Mouse (Mus musculus) 3T3-L1 (cell line): ENCODE results near the gene Ctnnbip1.

Source experiments
- DNase-seq: peaks from one replicate; pipeline ENCODE4 v3.0.0-alpha.2; 2015; ENCODE audit warnings: low read depth, low spot score

The Ctnnbip1 gene

GRCm38 (mm10) chr4:149521258-149521657, 3.2 kb downstream of the Ctnnbip1 start:
- DNase-seq = no peak

GRCm38 (mm10) chr4:149523961-149524360, 5.9 kb downstream of the Ctnnbip1 start:
- no peak for DNase-seq

GRCm38 (mm10) chr4:149525170-149525569, 7.1 kb downstream of the Ctnnbip1 start:
- DNase-seq = no peak

GRCm38 (mm10) chr4:149525811-149526210, 7.8 kb downstream of the Ctnnbip1 start:
- no peak for DNase-seq

GRCm38 (mm10) chr4:149526330-149526729, 8.3 kb downstream of the Ctnnbip1 start:
- DNase-seq = peak; percentile 28

- peak; percentile 90 for DNase-seq
Measured at GRCm38 (mm10) chr4:149527621-149528354, 9.8 kb downstream of the Ctnnbip1 start.

- no peak for DNase-seq
Measured at GRCm38 (mm10) chr4:149529691-149530090, 11.7 kb downstream of the Ctnnbip1 start.

GRCm38 (mm10) chr4:149539441-149539840, 21.4 kb downstream of the Ctnnbip1 start:
- peak; percentile 63 for DNase-seq

- DNase-seq = peak; percentile 52
Measured at GRCm38 (mm10) chr4:149541935-149542334, 23.9 kb downstream of the Ctnnbip1 start.

- DNase-seq = no peak
Measured at GRCm38 (mm10) chr4:149542431-149542830, 24.4 kb downstream of the Ctnnbip1 start.

GRCm38 (mm10) chr4:149542927-149543553, 25.0 kb downstream of the Ctnnbip1 start:
- peak; percentile 92 for DNase-seq

- DNase-seq = no peak
Measured at GRCm38 (mm10) chr4:149544892-149545291, 26.9 kb downstream of the Ctnnbip1 start.

- no peak for DNase-seq
Measured at GRCm38 (mm10) chr4:149546797-149547444, 28.9 kb downstream of the Ctnnbip1 start.

- no peak for DNase-seq
Measured at GRCm38 (mm10) chr4:149547523-149547922, 29.5 kb downstream of the Ctnnbip1 start.

GRCm38 (mm10) chr4:149549221-149549925, 31.3 kb downstream of the Ctnnbip1 start:
- DNase-seq = peak; percentile 94

- peak; percentile 60 for DNase-seq
Measured at GRCm38 (mm10) chr4:149550866-149551265, 32.8 kb downstream of the Ctnnbip1 start.

GRCm38 (mm10) chr4:149551696-149552095, 33.7 kb downstream of the Ctnnbip1 start:
- DNase-seq = no peak

GRCm38 (mm10) chr4:149553834-149554233, 35.8 kb downstream of the Ctnnbip1 start:
- DNase-seq = no peak

- no peak for DNase-seq
Measured at GRCm38 (mm10) chr4:149556111-149556510, 38.1 kb downstream of the Ctnnbip1 start.

- DNase-seq = peak; percentile 75
Measured at GRCm38 (mm10) chr4:149557905-149558304, 39.9 kb downstream of the Ctnnbip1 start.

- peak; percentile 85 for DNase-seq
Measured at GRCm38 (mm10) chr4:149558389-149558788, 40.4 kb downstream of the Ctnnbip1 start.

- no peak for DNase-seq
Measured at GRCm38 (mm10) chr4:149561392-149561791, 43.4 kb downstream of the Ctnnbip1 start.
